Mouse (Mus musculus) lung, adult 2 months (tissue): ENCODE data around the gene Bcl2a1d. TPM values are rescaled to one million over a fixed set of nuclear protein-coding genes. Genes with fewer than 3 reads are reported as not detected.
"Not testable (repeated sequence)": the region's sequence is repeated elsewhere in the genome, so short reads cannot be mapped to it uniquely, and the experiment has no call there.

Experiments used
- DNase-seq: peaks from one replicate; pipeline ENCODE4 v3.0.0; 2022
- H3K4me1 ChIP-seq: fragments of 200-500 bp; 2 replicates; pipeline ENCODE4 v1.6.1; 2011; ENCODE audit warnings: low read length; ENCODE audit not compliant: control insufficient read depth, insufficient read depth
- H3K4me3 ChIP-seq: fragments of 200-500 bp; replicated peaks from 2 replicates; pipeline ENCODE3; 2011; ENCODE audit warnings: low read depth, mild to moderate bottlenecking, control low read depth, low read length; ENCODE audit errors: extremely low read depth
- CTCF ChIP-seq: fragments of 200-500 bp; IDR thresholded peaks from 2 replicates; pipeline ENCODE4 v1.5.1; 2011; ENCODE audit warnings: mild to moderate bottlenecking, low read length, control low read depth; ENCODE audit not compliant: insufficient read depth
- POLR2A ChIP-seq: fragments of 200-500 bp; IDR thresholded peaks from 2 replicates; pipeline ENCODE4 v1.6.1; 2011; ENCODE audit warnings: low read depth, mild to moderate bottlenecking, control low read depth, low read length, borderline replicate concordance; ENCODE audit errors: extremely low read depth
- WGBS: fragments of 180-500 bp; shearing (Covaris S2); methylation state at CpG from one replicate; pipeline ENCODE4 v1.1.7; 2018; 5-methylcytosine and 5-hydroxymethylcytosine counted together
- polyA plus RNA-seq: library from polyadenylated mRNA; depleted of rRNA; stranded (reverse); fragments of >200 nt; gene quantifications from 2 replicates; pipeline ENCODE4 v1.2.3, GENCODE M21; 2012; rRNA removed

Gene Bcl2a1d
- polyA plus RNA-seq, 1 experiment: 6.8 TPM

- H3K4me3 ChIP-seq, H3K4me1 ChIP-seq, DNase-seq: not testable (repeated sequence)
- WGBS: 90% methylated on average over 4 of the region's 5 CpGs
Observed at GRCm38 (mm10) chr9:88710910-88711438, 20.7 kb downstream of the Bcl2a1d start.

- not testable (repeated sequence) for DNase-seq, H3K4me1 ChIP-seq, H3K4me3 ChIP-seq
- WGBS: 84% methylated on average over 2 of the region's 2 CpGs
Observed at GRCm38 (mm10) chr9:88710439-88710838, 21.3 kb downstream of the Bcl2a1d start.

DNA sequence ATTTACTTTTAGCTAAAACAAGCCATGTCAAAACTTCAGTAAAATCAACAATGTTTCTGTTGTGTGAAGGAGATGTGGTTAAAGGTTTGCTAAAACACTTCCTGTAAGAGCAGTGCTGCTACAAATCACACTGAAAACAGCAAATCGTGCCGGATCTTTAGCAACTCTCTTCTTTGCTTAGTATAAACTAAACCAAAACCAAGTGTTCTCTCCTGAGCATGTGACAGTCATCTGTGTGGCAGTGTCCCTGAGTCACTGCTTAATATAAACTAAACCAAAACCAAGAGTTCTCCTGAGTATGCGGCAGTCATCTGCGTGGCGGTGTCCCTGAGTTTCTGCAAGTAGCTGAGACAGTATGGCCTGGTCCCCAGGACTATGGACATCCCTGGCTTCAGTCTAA, 21.9 kb downstream of the Bcl2a1d start:
- not testable (repeated sequence) for H3K4me3 ChIP-seq, H3K4me1 ChIP-seq, DNase-seq
- WGBS: 61% methylated on average over 5 of the region's 5 CpGs

GRCm38 (mm10) chr9:88709304-88709703, 22.4 kb downstream of the Bcl2a1d start:
- DNase-seq: no peak
- TF ChIP-seq CTCF (no peak), POLR2A (no peak)
- no peak overlapping the region for H3K4me3 ChIP-seq
- H3K4me1 ChIP-seq: no peaks in the 10 kb centered on the region
- 82% methylated on average over 6 of the region's 6 CpGs for WGBS

GRCm38 (mm10) chr9:88706700-88707099, 25.0 kb downstream of the Bcl2a1d start:
- WGBS: 72% methylated on average over 4 of the region's 4 CpGs
- no peak overlapping the region for H3K4me3 ChIP-seq

DNA sequence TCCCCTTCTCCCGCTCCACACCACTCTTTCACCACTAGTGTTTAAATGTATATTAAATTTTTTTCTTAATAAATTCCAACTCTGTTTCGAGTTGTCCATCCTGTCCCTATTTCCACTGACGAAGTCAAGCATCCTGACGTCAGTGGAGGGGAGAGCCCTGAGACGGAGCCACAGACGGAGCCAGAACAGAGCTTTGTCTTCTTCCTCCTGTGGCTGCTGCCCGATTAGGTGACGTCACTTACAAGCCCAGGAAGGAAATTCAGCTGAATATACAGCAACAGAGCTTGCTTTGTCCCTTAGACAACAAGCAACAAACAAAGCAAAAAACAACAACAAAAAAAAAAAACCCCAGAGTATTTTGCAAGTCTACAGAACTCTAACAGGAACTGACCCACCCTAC, 26.6 kb downstream of the Bcl2a1d start:
- H3K4me3 ChIP-seq, H3K4me1 ChIP-seq, DNase-seq: not testable (repeated sequence)
- 53% methylated on average over 8 of the region's 8 CpGs for WGBS

More at GRCm38 (mm10) chr9:88706700-88707099, 25.0 kb downstream of the Bcl2a1d start:
- no peak for DNase-seq
- no peaks in the 10 kb centered on the region for H3K4me1 ChIP-seq
- TF ChIP-seq CTCF (no peak), POLR2A (no peak)

GRCm38 (mm10) chr9:88698746-88699145, 33.0 kb downstream of the Bcl2a1d start:
- H3K4me3 ChIP-seq, DNase-seq, H3K4me1 ChIP-seq: not testable (repeated sequence)
- WGBS: no CpG with 5 or more reads among the region's 2 CpGs

DNA sequence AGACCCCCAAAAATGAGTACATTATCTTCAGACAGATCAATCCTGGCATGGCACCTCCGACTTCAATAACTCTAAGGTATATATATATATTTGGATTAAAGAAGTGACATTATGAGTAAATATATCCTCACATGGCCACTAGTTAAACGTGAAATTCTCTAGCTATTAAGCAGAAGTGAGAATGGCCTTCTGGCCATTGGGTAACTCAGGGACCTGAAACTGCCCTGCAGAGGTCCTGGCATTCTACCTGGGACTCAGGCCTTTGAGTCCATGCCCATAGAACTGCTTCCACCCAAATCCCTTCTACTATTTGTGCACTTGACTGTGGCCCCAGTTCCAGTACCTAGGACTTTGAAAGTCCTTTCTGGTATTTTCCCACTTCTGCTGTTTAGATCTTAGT, 40.4 kb downstream of the Bcl2a1d start:
- 71% methylated on average over 2 of the region's 2 CpGs for WGBS
- H3K4me3 ChIP-seq, H3K4me1 ChIP-seq, DNase-seq: not testable (repeated sequence)

DNA sequence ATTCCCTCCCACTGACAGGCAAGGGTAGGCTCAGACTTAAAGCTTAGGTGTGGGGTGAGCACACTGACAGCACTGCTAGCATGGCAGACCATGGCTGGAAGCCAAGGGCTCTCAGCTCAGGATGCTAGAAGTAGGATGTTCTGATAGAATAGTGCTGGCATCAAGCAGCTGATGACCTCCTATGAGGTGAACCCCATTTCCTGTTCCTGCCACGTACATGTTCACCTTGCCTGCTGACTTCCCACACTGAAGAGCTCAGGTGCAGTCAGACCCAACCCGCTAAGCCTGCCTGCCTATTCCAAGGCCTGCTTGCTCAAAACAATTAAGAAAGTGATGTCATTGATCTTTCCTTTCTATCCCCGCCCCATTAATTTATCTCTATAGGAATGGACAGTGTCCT, 42.3 kb downstream of the Bcl2a1d start:
- 71% methylated on average over 3 of the region's 3 CpGs for WGBS
- DNase-seq, H3K4me3 ChIP-seq, H3K4me1 ChIP-seq: not testable (repeated sequence)

- not testable (repeated sequence) for H3K4me3 ChIP-seq, H3K4me1 ChIP-seq, DNase-seq
- WGBS: 85% methylated on average over 1 of the region's 1 CpGs
Observed at GRCm38 (mm10) chr9:88686719-88687118, 45.0 kb downstream of the Bcl2a1d start.

Other genes starting within 250 kb of the Bcl2a1d start
- gene Syncrip, start 249.3 kb downstream of the Bcl2a1d start, polyA plus RNA-seq: 3.0 and 7.9 TPM in 2 replicates
- 2.8 and 5.5 TPM in 2 replicates for gene Zfp949, start 183.9 kb downstream of the Bcl2a1d start, polyA plus RNA-seq
- gene Trim43a, start 151.0 kb downstream of the Bcl2a1d start, polyA plus RNA-seq: not detected in 2 replicates
- 12.3 and 17.7 TPM in 2 replicates for gene Mthfsl, start 11.6 kb downstream of the Bcl2a1d start, polyA plus RNA-seq
- not detected in 2 replicates for gene Trim43c, start 107.2 kb upstream of the Bcl2a1d start, polyA plus RNA-seq
- 4.4 and 5.8 TPM in 2 replicates for gene Bcl2a1a, start 225.0 kb upstream of the Bcl2a1d start, polyA plus RNA-seq